Mouse (Mus musculus): ENCODE data around the gene Nyx. TPM values are rescaled to one million over a fixed set of nuclear protein-coding genes. Genes with fewer than 3 reads are reported as not detected.

The Nyx gene
- polyA plus RNA-seq, 1 experiment from 2014 or later = not detected

- 67% methylated on average over 1 of the region's 1 CpGs for WGBS
- no peaks in the 10 kb centered on the region for H3K4me1 ChIP-seq (replicated peaks; ENCODE audit: control insufficient read depth, insufficient read depth, low read length)
- no peak for ATAC-seq (ENCODE audit: low FRiP score)
Measured at GRCm38 (mm10) chrX:13482576-13482975, 16.7 kb downstream of the Nyx start.

GRCm38 (mm10) chrX:13484447-13484846 is 18.5 kb downstream of the Nyx start:
- DNase-seq (ENCODE audit: low spot score) = no peak
- 0 out of 2 replicates have a peak, but pooled peaks cover 2% of the 10 kb centered on the region for H3K27me3 ChIP-seq (ENCODE audit: control insufficient read depth, insufficient read depth, low read length)
- H3K9me3 ChIP-seq (ENCODE audit: control insufficient read depth, low read length) = 0 out of 2 replicates have a peak, but pooled peaks cover 2% of the 10 kb centered on the region

More at GRCm38 (mm10) chrX:13482576-13482975, 16.7 kb downstream of the Nyx start:
- Histone ChIP-seq H3K4me2 (replicated peaks; ENCODE audit: low read depth, low read length) (no peak overlapping the region), H3K4me3 (ENCODE audit: low read depth, low read length) (no peak overlapping the region), H3K9ac (ENCODE audit: low read depth, low read length) (no peak overlapping the region), H3K27me3 (ENCODE audit: control insufficient read depth, insufficient read depth, low read length) (0 out of 2 replicates have a peak, but pooled peaks cover 2% of the 10 kb centered on the region), H3K9me3 (ENCODE audit: control insufficient read depth, low read length) (0 out of 2 replicates have a peak, but pooled peaks cover 2% of the 10 kb centered on the region), H3K36me3 (ENCODE audit: control insufficient read depth, insufficient read depth, low read length) (no peaks in the 10 kb centered on the region), H3K27ac (ENCODE audit: low read depth, low read length) (no peak overlapping the region)
- DNase-seq (ENCODE audit: low spot score) = no peak

GRCm38 (mm10) chrX:13489001-13489400 is 23.1 kb downstream of the Nyx start:
- Histone ChIP-seq H3K4me2 (replicated peaks; ENCODE audit: low read depth, low read length) (no peak overlapping the region), H3K4me1 (replicated peaks; ENCODE audit: control insufficient read depth, insufficient read depth, low read length) (no peaks in the 10 kb centered on the region), H3K27me3 (ENCODE audit: control insufficient read depth, insufficient read depth, low read length) (0 out of 2 replicates have a peak, but pooled peaks cover 2% of the 10 kb centered on the region), H3K27ac (ENCODE audit: low read depth, low read length) (no peak overlapping the region), H3K4me3 (ENCODE audit: low read depth, low read length) (no peak overlapping the region), H3K9ac (ENCODE audit: low read depth, low read length) (no peak overlapping the region), H3K36me3 (ENCODE audit: control insufficient read depth, insufficient read depth, low read length) (no peaks in the 10 kb centered on the region), H3K9me3 (ENCODE audit: control insufficient read depth, low read length) (0 out of 2 replicates have a peak, but pooled peaks cover 2% of the 10 kb centered on the region)
- WGBS = 85% methylated on average over 3 of the region's 3 CpGs
- ATAC-seq (ENCODE audit: low FRiP score) = no peak
- no peak for DNase-seq (ENCODE audit: low spot score)

More at GRCm38 (mm10) chrX:13484447-13484846, 18.5 kb downstream of the Nyx start:
- no peak for ATAC-seq (ENCODE audit: low FRiP score)
- Histone ChIP-seq H3K4me3 (ENCODE audit: low read depth, low read length) (no peak overlapping the region), H3K36me3 (ENCODE audit: control insufficient read depth, insufficient read depth, low read length) (no peaks in the 10 kb centered on the region), H3K27ac (ENCODE audit: low read depth, low read length) (no peak overlapping the region), H3K4me2 (replicated peaks; ENCODE audit: low read depth, low read length) (no peak overlapping the region), H3K9ac (ENCODE audit: low read depth, low read length) (no peak overlapping the region), H3K4me1 (replicated peaks; ENCODE audit: control insufficient read depth, insufficient read depth, low read length) (no peaks in the 10 kb centered on the region)

GRCm38 (mm10) chrX:13489761-13490160 is 23.9 kb downstream of the Nyx start:
- Histone ChIP-seq H3K9me3 (ENCODE audit: control insufficient read depth, low read length) (0 out of 2 replicates have a peak, but pooled peaks cover 2% of the 10 kb centered on the region), H3K4me2 (replicated peaks; ENCODE audit: low read depth, low read length) (no peak overlapping the region), H3K4me1 (replicated peaks; ENCODE audit: control insufficient read depth, insufficient read depth, low read length) (no peaks in the 10 kb centered on the region), H3K36me3 (ENCODE audit: control insufficient read depth, insufficient read depth, low read length) (no peaks in the 10 kb centered on the region), H3K27me3 (ENCODE audit: control insufficient read depth, insufficient read depth, low read length) (0 out of 2 replicates have a peak, but pooled peaks cover 2% of the 10 kb centered on the region), H3K9ac (ENCODE audit: low read depth, low read length) (no peak overlapping the region), H3K27ac (ENCODE audit: low read depth, low read length) (no peak overlapping the region), H3K4me3 (ENCODE audit: low read depth, low read length) (no peak overlapping the region)
- no peak for DNase-seq (ENCODE audit: low spot score)
- 83% methylated on average over 1 of the region's 1 CpGs for WGBS
- no peak for ATAC-seq (ENCODE audit: low FRiP score)

GRCm38 (mm10) chrX:13490941-13491340 is 25.0 kb downstream of the Nyx start:
- ATAC-seq (ENCODE audit: low FRiP score) (no peak), DNase-seq (ENCODE audit: low spot score) (no peak)
- Histone ChIP-seq H3K27ac (ENCODE audit: low read depth, low read length) (no peak overlapping the region), H3K4me2 (replicated peaks; ENCODE audit: low read depth, low read length) (no peak overlapping the region), H3K9ac (ENCODE audit: low read depth, low read length) (no peak overlapping the region), H3K4me1 (replicated peaks; ENCODE audit: control insufficient read depth, insufficient read depth, low read length) (no peaks in the 10 kb centered on the region), H3K27me3 (ENCODE audit: control insufficient read depth, insufficient read depth, low read length) (0 out of 2 replicates have a peak, but pooled peaks cover 2% of the 10 kb centered on the region), H3K36me3 (ENCODE audit: control insufficient read depth, insufficient read depth, low read length) (no peaks in the 10 kb centered on the region), H3K4me3 (ENCODE audit: low read depth, low read length) (no peak overlapping the region), H3K9me3 (ENCODE audit: control insufficient read depth, low read length) (0 out of 2 replicates have a peak, but pooled peaks cover 1% of the 10 kb centered on the region)
- 72% methylated on average over 3 of the region's 3 CpGs for WGBS

- H3K36me3 ChIP-seq (ENCODE audit: control insufficient read depth, insufficient read depth, low read length) = no peaks in the 10 kb centered on the region
- no peak overlapping the region for H3K27ac ChIP-seq (ENCODE audit: low read depth, low read length)
- H3K9me3 ChIP-seq (ENCODE audit: control insufficient read depth, low read length) = no peaks in the 10 kb centered on the region
- no peaks in the 10 kb centered on the region for H3K4me1 ChIP-seq (replicated peaks; ENCODE audit: control insufficient read depth, insufficient read depth, low read length)
- no peak for DNase-seq (ENCODE audit: low spot score)
- H3K4me2 ChIP-seq (replicated peaks; ENCODE audit: low read depth, low read length) = no peak overlapping the region
- ATAC-seq (ENCODE audit: low FRiP score) = no peak
- no peak overlapping the region for H3K4me3 ChIP-seq (ENCODE audit: low read depth, low read length)
- no peaks in the 10 kb centered on the region for H3K27me3 ChIP-seq (ENCODE audit: control insufficient read depth, insufficient read depth, low read length)
- H3K9ac ChIP-seq (ENCODE audit: low read depth, low read length) = no peak overlapping the region
Measured at GRCm38 (mm10) chrX:13492922-13493321, 27.0 kb downstream of the Nyx start.

GRCm38 (mm10) chrX:13494892-13495703 is 29.2 kb downstream of the Nyx start:
- H3K9me3 ChIP-seq (ENCODE audit: control insufficient read depth, low read length) = no peaks in the 10 kb centered on the region
- no peaks in the 10 kb centered on the region for H3K4me1 ChIP-seq (replicated peaks; ENCODE audit: control insufficient read depth, insufficient read depth, low read length)
- DNase-seq (ENCODE audit: low spot score) = no peak
- H3K27ac ChIP-seq (ENCODE audit: low read depth, low read length) = no peak overlapping the region
- H3K4me2 ChIP-seq (replicated peaks; ENCODE audit: low read depth, low read length) = no peak overlapping the region
- no peak overlapping the region for H3K4me3 ChIP-seq (ENCODE audit: low read depth, low read length)
- no peaks in the 10 kb centered on the region for H3K36me3 ChIP-seq (ENCODE audit: control insufficient read depth, insufficient read depth, low read length)
- no peaks in the 10 kb centered on the region for H3K27me3 ChIP-seq (ENCODE audit: control insufficient read depth, insufficient read depth, low read length)
- 87% methylated on average over 8 of the region's 8 CpGs for WGBS
- ATAC-seq (ENCODE audit: low FRiP score) = no peak
- no peak overlapping the region for H3K9ac ChIP-seq (ENCODE audit: low read depth, low read length)

GRCm38 (mm10) chrX:13500284-13500683 is 34.4 kb downstream of the Nyx start:
- H3K4me1 ChIP-seq (replicated peaks; ENCODE audit: control insufficient read depth, insufficient read depth, low read length) = no peaks in the 10 kb centered on the region
- no peaks in the 10 kb centered on the region for H3K9me3 ChIP-seq (ENCODE audit: control insufficient read depth, low read length)
- H3K36me3 ChIP-seq (ENCODE audit: control insufficient read depth, insufficient read depth, low read length) = no peaks in the 10 kb centered on the region
- no peaks in the 10 kb centered on the region for H3K27me3 ChIP-seq (ENCODE audit: control insufficient read depth, insufficient read depth, low read length)
- H3K4me3 ChIP-seq (ENCODE audit: low read depth, low read length) = no peak overlapping the region
- ATAC-seq (ENCODE audit: low FRiP score) (no peak), DNase-seq (ENCODE audit: low spot score) (no peak)
- no peak overlapping the region for H3K27ac ChIP-seq (ENCODE audit: low read depth, low read length)
- H3K4me2 ChIP-seq (replicated peaks; ENCODE audit: low read depth, low read length) = no peak overlapping the region
- H3K9ac ChIP-seq (ENCODE audit: low read depth, low read length) = no peak overlapping the region
- 86% methylated on average over 4 of the region's 4 CpGs for WGBS
